Mouse (Mus musculus) MEL (cell line): ENCODE results near the gene Vstm2a. TPM values are rescaled to one million over a fixed set of nuclear protein-coding genes. Genes with fewer than 3 reads are reported as not detected.

ENCODE experiments used
- DNase-seq: peaks from one replicate; pipeline ENCODE4 v3.0.0; 2011; ENCODE audit warnings: low read depth, low spot score
- H3K27ac ChIP-seq: 2 replicates; pipeline ENCODE4 v1.5.1; 2012; ENCODE audit warnings: low read depth, mild to moderate bottlenecking, control low read depth, low read length, moderate library complexity; ENCODE audit not compliant: control insufficient read depth
- H3K27me3 ChIP-seq, 2 experiments: fragments of 150-350 bp in 1 of 2; sonication (generic) in 1 of 2; 2 replicates each; pipeline ENCODE4 v1.6.1; 2012; ENCODE audit warnings: low read length in 2 of 2, mild to moderate bottlenecking in 2 of 2, improper control_type of control experiment in 1 of 2, moderate library complexity in 1 of 2; ENCODE audit not compliant: insufficient read depth in 2 of 2, control insufficient read depth in 1 of 2
- H3K36me3 ChIP-seq, 2 experiments: 2 replicates each; pipeline ENCODE4 v1.6.1; 2012 to 2014; ENCODE audit warnings: low read length in 2 of 2, improper control_type of control experiment in 1 of 2, inconsistent platforms in 1 of 2, mild to moderate bottlenecking in 1 of 2; ENCODE audit not compliant: insufficient read depth in 2 of 2, control insufficient read depth in 1 of 2
- H3K4me1 ChIP-seq, 2 experiments: fragments of 150-350 bp in 1 of 2; sonication (generic) in 1 of 2; 2 replicates each; pipeline ENCODE4 v1.6.1; 2012; ENCODE audit warnings: low read length in 2 of 2, improper control_type of control experiment in 1 of 2, mild to moderate bottlenecking in 1 of 2; ENCODE audit not compliant: insufficient read depth in 2 of 2, control insufficient read depth in 1 of 2
- H3K4me3 ChIP-seq, 2 experiments: fragments of 150-350 bp in 1 of 2; sonication (generic) in 1 of 2; 2 replicates each; pipeline ENCODE4 v1.5.1; 2012; ENCODE audit warnings: low read depth in 2 of 2, low read length in 2 of 2, mild to moderate bottlenecking in 2 of 2, moderate library complexity in 2 of 2, control low read depth in 1 of 2, improper control_type of control experiment in 1 of 2; ENCODE audit not compliant: control insufficient read depth in 1 of 2, insufficient read depth in 1 of 2
- H3K79me2 ChIP-seq: 2 replicates; pipeline ENCODE4 v1.6.1; 2012; ENCODE audit warnings: mild to moderate bottlenecking, low read length, moderate library complexity; ENCODE audit not compliant: control insufficient read depth, poor library complexity, insufficient read depth
- H3K9ac ChIP-seq: 2 replicates; pipeline ENCODE4 v1.6.1; 2012; ENCODE audit warnings: low read depth, mild to moderate bottlenecking, control low read depth, low read length, moderate library complexity; ENCODE audit not compliant: control insufficient read depth, poor library complexity, severe bottlenecking
- H3K9me3 ChIP-seq: fragments of 150-350 bp; sonication (generic); replicated peaks from 2 replicates; pipeline ENCODE4 v1.6.1; 2012; ENCODE audit warnings: mild to moderate bottlenecking, low read length, improper control_type of control experiment, moderate library complexity; ENCODE audit not compliant: insufficient read depth
- BHLHE40 ChIP-seq: IDR thresholded peaks from 2 replicates; pipeline ENCODE4 v1.6.1; 2012; ENCODE audit warnings: low read depth, mild to moderate bottlenecking, inconsistent platforms, low read length, improper control_type of control experiment, borderline replicate concordance
- CHD1 ChIP-seq: IDR thresholded peaks from 2 replicates; pipeline ENCODE4 v1.6.1; 2012; ENCODE audit warnings: low read depth, mild to moderate bottlenecking, inconsistent platforms, low read length, improper control_type of control experiment
- CHD2 ChIP-seq: IDR thresholded peaks from 2 replicates; pipeline ENCODE4 v1.6.1; 2011; ENCODE audit warnings: low read length, improper control_type of control experiment
- CTCF ChIP-seq, 3 experiments: IDR thresholded peaks in 2 of 3; conservative IDR thresholded peaks in 1 of 3; 2 replicates each; pipeline ENCODE4 v1.5.1; 2011 to 2012; ENCODE audit warnings: low read length in 3 of 3, low read depth in 2 of 3, mild to moderate bottlenecking in 2 of 3, improper control_type of control experiment in 1 of 3, inconsistent platforms in 1 of 3, mixed read lengths in 1 of 3, moderate library complexity in 1 of 3; ENCODE audit not compliant: control insufficient read depth in 1 of 3, insufficient read depth in 1 of 3, poor library complexity in 1 of 3, severe bottlenecking in 1 of 3
- E2F4 ChIP-seq: IDR thresholded peaks from 2 replicates; pipeline ENCODE4 v1.6.1; 2011; ENCODE audit warnings: low read depth, low read length, improper control_type of control experiment, borderline replicate concordance
- ELF1 ChIP-seq: IDR thresholded peaks from 2 replicates; pipeline ENCODE4 v1.6.1; 2014; ENCODE audit warnings: low read depth, mild to moderate bottlenecking, inconsistent platforms, low read length, improper control_type of control experiment, moderate library complexity
- EP300 ChIP-seq, 2 experiments: IDR thresholded peaks; 2 replicates each; pipeline ENCODE4 v1.6.1; 2011; ENCODE audit warnings: improper control_type of control experiment in 2 of 2, low read length in 2 of 2, low read depth in 1 of 2, mild to moderate bottlenecking in 1 of 2
- ETS1 ChIP-seq: IDR thresholded peaks from 2 replicates; pipeline ENCODE4 v1.6.1; 2012; ENCODE audit warnings: low read depth, mild to moderate bottlenecking, inconsistent platforms, low read length, improper control_type of control experiment, moderate library complexity
- GABPA ChIP-seq: IDR thresholded peaks from 2 replicates; pipeline ENCODE4 v1.6.1; 2012; ENCODE audit warnings: low read depth, mild to moderate bottlenecking, inconsistent platforms, low read length, improper control_type of control experiment, moderate library complexity
- GATA1 ChIP-seq: IDR thresholded peaks from 2 replicates; pipeline ENCODE4 v1.6.1; 2011; ENCODE audit warnings: low read depth, low read length, improper control_type of control experiment
- HCFC1 ChIP-seq: IDR thresholded peaks from 2 replicates; pipeline ENCODE4 v1.6.1; 2012; ENCODE audit warnings: low read depth, mild to moderate bottlenecking, inconsistent platforms, low read length, improper control_type of control experiment, moderate library complexity
- JUND ChIP-seq: IDR thresholded peaks from 2 replicates; pipeline ENCODE4 v1.6.1; 2011; ENCODE audit warnings: low read depth, mild to moderate bottlenecking, improper control_type of control experiment, low read length
- MXI1 ChIP-seq: IDR thresholded peaks from 2 replicates; pipeline ENCODE4 v1.6.1; 2011; ENCODE audit warnings: mild to moderate bottlenecking, low read depth, low read length, improper control_type of control experiment
- MYB ChIP-seq: IDR thresholded peaks from 2 replicates; pipeline ENCODE4 v1.6.1; 2011; ENCODE audit warnings: mild to moderate bottlenecking, low read depth, low read length, improper control_type of control experiment
- MYC ChIP-seq: IDR thresholded peaks from 2 replicates; pipeline ENCODE4 v1.6.1; 2011; ENCODE audit warnings: low read depth, mild to moderate bottlenecking, low read length, improper control_type of control experiment, moderate library complexity
- NRF1 ChIP-seq: IDR thresholded peaks from 2 replicates; pipeline ENCODE4 v1.6.1; 2014; ENCODE audit warnings: low read depth, mild to moderate bottlenecking, inconsistent platforms, low read length, improper control_type of control experiment, moderate library complexity; ENCODE audit not compliant: poor library complexity, insufficient read depth, severe bottlenecking
- POLR2A ChIP-seq, 2 experiments: IDR thresholded peaks; 2 replicates each; pipeline ENCODE4 v1.6.1; 2011 to 2012; ENCODE audit warnings: low read length in 2 of 2, mild to moderate bottlenecking in 2 of 2, control low read depth in 1 of 2, improper control_type of control experiment in 1 of 2, low read depth in 1 of 2, moderate library complexity in 1 of 2; ENCODE audit not compliant: control insufficient read depth in 1 of 2, insufficient read depth in 1 of 2, poor library complexity in 1 of 2
- POLR2AphosphoS2 ChIP-seq: IDR thresholded peaks from 2 replicates; pipeline ENCODE4 v1.6.1; 2011; ENCODE audit warnings: low read length, improper control_type of control experiment
- RAD21 ChIP-seq: IDR thresholded peaks from 2 replicates; pipeline ENCODE4 v1.6.1; 2011; ENCODE audit warnings: mild to moderate bottlenecking, low read depth, low read length, improper control_type of control experiment
- SIN3A ChIP-seq: IDR thresholded peaks from 2 replicates; pipeline ENCODE4 v1.6.1; 2012; ENCODE audit warnings: low read length, improper control_type of control experiment, inconsistent platforms
- SMC3 ChIP-seq: IDR thresholded peaks from 2 replicates; pipeline ENCODE4 v1.6.1; 2011; ENCODE audit warnings: low read depth, low read length, improper control_type of control experiment
- TAL1 ChIP-seq: IDR thresholded peaks from 2 replicates; pipeline ENCODE4 v1.6.1; 2012; ENCODE audit warnings: mild to moderate bottlenecking, inconsistent platforms, low read length, moderate library complexity, mixed read lengths
- TCF12 ChIP-seq: IDR thresholded peaks from 2 replicates; pipeline ENCODE4 v1.6.1; 2014; ENCODE audit warnings: low read depth, mild to moderate bottlenecking, inconsistent platforms, low read length, improper control_type of control experiment, moderate library complexity
- USF1 ChIP-seq: IDR thresholded peaks from 2 replicates; pipeline ENCODE4 v1.6.1; 2014; ENCODE audit warnings: low read depth, mild to moderate bottlenecking, inconsistent platforms, low read length, improper control_type of control experiment, moderate library complexity
- ZC3H11A ChIP-seq: IDR thresholded peaks from 2 replicates; pipeline ENCODE4 v1.6.1; 2012; ENCODE audit warnings: low read depth, mild to moderate bottlenecking, inconsistent platforms, low read length, improper control_type of control experiment
- ZKSCAN1 ChIP-seq: IDR thresholded peaks from 2 replicates; pipeline ENCODE4 v1.6.1; 2012; ENCODE audit warnings: low read depth, mild to moderate bottlenecking, inconsistent platforms, low read length, improper control_type of control experiment, moderate library complexity
- ZNF384 ChIP-seq: IDR thresholded peaks from 2 replicates; pipeline ENCODE4 v1.6.1; 2012; ENCODE audit warnings: low read depth, mild to moderate bottlenecking, inconsistent platforms, low read length, improper control_type of control experiment
- polyA plus RNA-seq, 2 experiments: library from polyadenylated mRNA; stranded (reverse) in 1 of 2; unstranded in 1 of 2; fragments of >175 nt in 1 of 2; fragments of >200 nt in 1 of 2; gene quantifications; 2 replicates each; pipeline versions ENCODE4 v1.2.1 to v1.2.4; 2012; ENCODE audit warnings: low replicate concordance in 2 of 2, low read depth in 1 of 2; ENCODE audit not compliant: insufficient read length in 2 of 2, insufficient read depth in 1 of 2, missing spikeins in 1 of 2
- total RNA-seq: library from RNA; depleted of rRNA; stranded (reverse); fragments of 300-350 nt; gene quantifications from 2 replicates; pipeline ENCODE4 v1.2.3, GENCODE M21; 2012

The Vstm2a gene
- total and polyA plus RNA-seq, 3 experiments, result not detected

- Histone ChIP-seq H3K27me3 (no peaks in the 10 kb centered on the region; a peak in 1 of 4 replicates), H3K79me2 (no peaks in the 10 kb centered on the region), H3K4me3 (no peak overlapping the region), H3K9ac (no peak overlapping the region), H3K36me3 (no peaks in the 10 kb centered on the region), H3K4me1 (no peaks in the 10 kb centered on the region), H3K9me3 (no peaks in the 10 kb centered on the region), H3K27ac (no peak overlapping the region)
- TF ChIP-seq GABPA (no peak), POLR2A (IDR thresholded peaks at IDR 0.05; ENCODE audit: control insufficient read depth in 1 of 2, insufficient read depth in 1 of 2, low read depth in 1 of 2, low read length in 2 of 2, poor library complexity in 1 of 2) (no peak), MYB (no peak), MYC (no peak), EP300 (IDR thresholded peaks at IDR 0.05; ENCODE audit: low read depth in 1 of 2, low read length in 2 of 2) (no peak), ELF1 (no peak), CHD1 (no peak), E2F4 (no peak), GATA1 (no peak), SMC3 (peak; percentile 53), ETS1 (no peak), ZC3H11A (peak; percentile 33; the same call in 1 of the 2 replicates), CHD2 (no peak), USF1 (no peak), TCF12 (no peak), ZKSCAN1 (no peak), HCFC1 (no peak), NRF1 (no peak), JUND (no peak), SIN3A (no peak), POLR2AphosphoS2 (no peak), MXI1 (no peak), TAL1 (no peak), RAD21 (peak; percentile 55), ZNF384 (no peak), CTCF (IDR thresholded peaks at IDR 0.05 in 2 of 3, conservative IDR thresholded peaks at IDR 0.05 in 1 of 3; ENCODE audit: control insufficient read depth in 1 of 3, insufficient read depth in 1 of 3, low read depth in 2 of 3, low read length in 3 of 3, poor library complexity in 1 of 3, severe bottlenecking in 1 of 3) (peak in 2 of 3 experiments; percentile 21 to 45; a peak in 4 of 6 replicates), BHLHE40 (no peak)
- DNase-seq, result peak; percentile 9
Observed at GRCm38 (mm10) chr11:16403627-16404026, 146.1 kb downstream of the Vstm2a start.
